Mouse (Mus musculus) brain, adult 2 months (tissue): ENCODE results near the gene Cel.

Experiments used
- DNase-seq: peaks from one replicate; pipeline ENCODE4 v3.0.0; 2011; ENCODE audit warnings: low read depth, low spot score

Cel gene

DNA sequence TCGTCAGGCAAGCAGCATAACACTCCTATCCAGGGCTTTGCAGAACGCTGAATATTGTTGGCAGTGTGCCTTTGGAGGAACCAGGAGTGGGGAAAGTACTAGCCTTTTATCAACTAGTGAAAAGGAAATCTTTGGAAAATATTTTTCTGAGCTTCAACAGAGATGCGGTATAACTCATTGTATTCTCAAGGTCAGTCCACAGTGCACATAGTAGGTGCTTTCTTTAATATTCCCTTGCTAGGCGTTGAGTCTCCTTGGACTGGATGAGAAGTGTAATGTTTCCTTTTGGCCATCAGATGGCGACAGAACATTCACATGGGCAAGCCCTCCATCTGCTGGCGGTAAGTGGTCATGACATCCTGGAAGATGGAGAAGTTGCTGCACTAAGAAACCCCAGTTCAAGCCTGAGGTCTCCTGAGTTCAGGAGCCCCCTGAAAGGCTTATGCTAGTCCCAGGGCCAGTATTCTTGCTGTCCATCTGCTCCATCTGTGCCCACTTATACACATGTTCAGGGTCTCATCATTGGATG is 21.9 kb upstream of the Cel start:
- DNase-seq, result peak; percentile 93

DNA sequence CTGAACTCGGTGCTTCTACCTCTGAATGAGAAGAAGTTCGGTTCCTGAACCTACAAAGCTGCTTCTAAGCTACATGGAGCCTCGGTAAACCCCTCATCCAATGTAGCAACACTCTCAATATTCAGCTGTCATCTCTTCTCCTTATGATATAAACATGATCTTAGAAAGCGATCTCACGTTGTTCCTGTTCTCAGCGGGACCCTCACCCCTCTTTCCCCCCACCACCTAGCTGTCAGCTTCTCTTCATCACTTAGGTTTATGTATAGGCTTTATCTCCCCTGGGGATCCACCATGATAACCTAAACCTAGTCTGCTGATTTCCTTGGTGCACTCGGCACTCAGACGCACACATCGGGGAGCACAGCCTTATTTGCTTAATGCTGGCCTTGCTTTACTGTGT is 20.4 kb upstream of the Cel start, which contains the start of gene Gtf3c5:
Gene Gtf3c5, minus strand, starts transcription at position 101 of the 400 bp plus-strand sequence.
- DNase-seq, result no peak

DNA sequence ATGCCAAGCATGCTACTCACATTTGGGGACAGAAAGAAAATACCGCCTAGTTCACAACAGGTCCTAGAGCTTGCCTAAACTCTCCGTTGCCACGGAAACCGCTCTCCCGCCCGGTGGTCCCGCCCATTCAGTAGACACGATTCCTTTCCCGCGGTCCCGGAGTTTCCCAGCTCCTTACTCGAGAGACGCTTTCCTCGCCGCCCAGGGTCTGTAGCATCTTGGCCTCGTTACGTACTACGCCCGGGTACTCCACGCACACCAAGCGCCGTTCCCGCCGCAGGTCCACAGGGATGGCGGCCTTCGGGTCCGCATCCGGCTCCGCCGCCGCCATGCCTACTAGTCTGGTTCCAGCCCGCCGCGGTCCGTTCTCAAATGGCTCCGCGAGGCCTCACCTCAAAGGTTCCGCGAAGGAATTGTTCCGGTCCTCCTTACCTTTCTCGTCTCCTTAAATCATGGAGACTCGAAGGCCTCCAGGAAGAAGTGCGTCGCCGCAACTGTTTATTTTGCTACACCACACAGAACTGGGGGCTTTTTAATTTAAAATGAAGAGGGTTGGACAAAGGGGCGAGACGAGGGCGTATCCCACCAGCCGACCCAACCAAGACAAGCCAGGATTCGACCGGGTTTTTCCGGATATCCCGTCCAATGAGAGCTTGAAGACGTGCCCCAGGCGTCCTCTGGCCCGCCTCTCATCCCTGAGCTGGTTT is 19.6 kb upstream of the Cel start:
- DNase-seq, result peak; percentile 97

DNA sequence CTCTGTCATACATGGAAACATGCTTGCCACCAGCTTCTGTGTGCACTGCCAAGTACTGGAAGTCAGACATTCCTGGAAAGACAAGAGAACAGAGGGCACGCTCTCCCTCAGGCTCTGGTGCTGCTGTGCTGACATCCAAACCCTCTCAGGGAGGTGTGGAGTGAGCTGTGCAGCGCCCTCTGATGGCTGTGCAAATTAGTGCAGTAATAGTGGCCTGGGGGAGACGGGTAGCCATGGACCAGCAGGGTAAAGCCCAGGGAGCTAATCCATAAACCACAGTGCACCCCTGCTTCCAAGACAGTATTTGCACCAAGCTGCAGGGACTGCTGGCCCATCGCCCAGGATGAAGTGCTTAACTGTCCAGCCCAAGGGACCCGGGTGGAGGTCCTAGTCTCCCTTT is 14.8 kb upstream of the Cel start:
- DNase-seq, result peak; percentile 17

DNA sequence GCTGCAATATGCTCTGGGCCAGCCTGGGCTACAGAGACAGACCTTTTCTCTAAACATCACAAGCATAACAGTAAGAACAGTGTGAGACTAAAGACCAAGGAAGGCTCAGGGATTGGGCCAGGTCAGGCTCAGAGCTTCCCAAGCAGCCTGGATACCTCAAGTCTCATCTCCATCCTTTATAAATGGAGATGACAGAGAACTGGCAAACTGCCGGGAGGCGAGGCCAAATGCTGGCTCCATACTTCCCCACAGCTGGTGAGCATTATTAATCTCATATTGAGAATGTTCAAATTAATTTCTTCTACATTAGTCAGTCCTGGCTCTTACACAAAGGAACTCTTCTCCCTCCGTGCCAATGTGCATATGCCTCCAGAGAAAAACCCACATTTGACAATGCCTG is 13.6 kb upstream of the Cel start:
- peak; percentile 22 for DNase-seq

DNA sequence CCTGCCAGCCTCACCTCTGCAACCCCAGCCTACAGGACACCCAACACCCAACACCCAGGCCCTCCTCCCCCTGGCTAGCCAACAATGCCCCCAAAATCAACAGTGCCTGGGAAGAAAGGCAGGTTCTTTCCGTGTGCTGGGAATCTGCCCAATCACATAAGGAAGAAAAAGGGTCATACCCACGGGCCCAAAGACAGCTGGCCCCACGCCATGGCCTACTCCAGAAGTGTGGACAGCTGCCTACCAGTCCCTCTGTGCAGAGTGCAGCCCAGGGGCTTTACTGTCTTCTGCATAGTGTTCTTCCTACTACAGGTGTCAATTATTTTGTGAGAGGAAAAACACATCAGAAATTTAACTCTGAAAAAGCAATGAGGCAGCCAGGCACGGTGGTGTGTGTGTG is 12.1 kb upstream of the Cel start:
- DNase-seq, result no peak

DNA sequence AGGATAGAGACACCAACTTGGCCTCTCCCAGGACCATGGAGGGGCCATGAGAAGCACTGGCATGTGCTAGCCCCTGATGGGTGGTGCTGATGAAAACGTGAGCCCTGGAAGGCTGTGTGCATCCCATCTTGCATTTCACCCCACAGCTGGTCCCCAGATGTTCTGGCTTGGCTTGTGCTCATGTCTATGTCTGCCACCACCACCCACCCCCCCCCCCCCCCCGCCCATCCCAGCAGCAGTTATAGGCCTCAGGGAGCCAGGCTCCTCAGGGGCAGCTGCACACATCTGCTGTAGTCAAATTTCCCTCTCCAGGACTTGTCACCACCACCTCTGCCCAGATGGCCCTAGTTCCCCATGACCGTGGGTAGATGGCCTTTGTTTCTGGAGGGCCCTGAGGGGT is 6.7 kb upstream of the Cel start:
- no peak for DNase-seq

DNA sequence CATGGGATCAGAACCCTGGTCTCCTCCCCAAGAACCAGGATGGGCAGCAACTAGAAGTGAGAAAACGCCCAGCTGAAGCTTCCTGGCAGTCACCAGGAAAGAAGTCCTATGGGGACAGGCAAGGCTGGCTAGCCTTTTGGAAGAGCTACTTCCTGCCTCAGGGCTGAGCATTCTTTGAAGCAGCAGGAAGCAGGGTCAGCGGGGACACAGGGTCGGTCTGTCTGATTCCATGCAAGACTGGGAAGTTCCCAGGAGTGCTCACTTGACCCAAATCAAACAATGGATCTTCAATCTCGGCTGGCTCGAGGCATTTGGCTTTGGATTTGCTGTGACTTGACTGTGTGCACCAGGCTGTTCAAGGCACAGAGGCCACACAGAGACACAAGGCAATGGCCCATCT is 3.3 kb upstream of the Cel start:
- peak; percentile 48 for DNase-seq

DNA sequence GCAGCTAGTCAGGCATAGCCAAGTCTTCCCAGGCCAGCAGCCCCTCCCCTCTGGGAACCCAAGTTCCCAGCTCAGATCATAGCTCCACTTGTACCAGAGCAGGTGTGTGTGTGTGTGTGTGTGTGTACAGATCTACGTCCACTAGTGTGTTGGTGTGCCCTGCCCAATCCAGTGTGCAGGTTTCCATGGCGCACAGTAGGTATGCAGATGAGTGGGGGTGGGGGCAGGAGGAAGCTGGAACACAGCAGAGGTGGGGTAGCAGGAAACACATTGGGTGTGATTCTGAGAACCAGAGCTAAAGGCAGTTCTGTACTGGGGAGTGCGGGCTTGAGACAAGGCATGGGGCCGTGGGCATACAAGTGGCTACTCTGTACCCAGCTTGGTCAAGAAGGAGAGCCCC is 1.2 kb upstream of the Cel start:
- no peak for DNase-seq

DNA sequence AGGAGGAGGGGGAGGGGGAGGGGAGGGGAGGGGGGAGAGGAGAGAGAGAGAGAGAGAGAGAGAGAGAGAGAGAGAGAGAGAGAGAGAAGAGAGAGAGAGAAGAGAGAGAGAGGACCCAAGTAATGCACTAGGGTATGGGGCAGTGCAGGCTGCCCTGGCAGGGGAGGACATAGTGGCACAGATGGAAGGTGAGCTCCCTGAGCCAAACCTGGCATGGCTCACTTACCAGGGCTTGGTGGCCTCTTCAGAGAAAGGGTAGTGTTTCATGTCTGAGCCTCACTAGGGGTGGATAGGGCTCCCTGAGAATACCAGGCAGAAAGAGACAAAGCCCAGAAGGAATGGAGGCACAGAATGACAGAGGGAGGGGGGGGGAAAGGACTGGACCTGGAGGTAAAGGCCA is 627 bp upstream of the Cel start:
- no peak for DNase-seq

DNA sequence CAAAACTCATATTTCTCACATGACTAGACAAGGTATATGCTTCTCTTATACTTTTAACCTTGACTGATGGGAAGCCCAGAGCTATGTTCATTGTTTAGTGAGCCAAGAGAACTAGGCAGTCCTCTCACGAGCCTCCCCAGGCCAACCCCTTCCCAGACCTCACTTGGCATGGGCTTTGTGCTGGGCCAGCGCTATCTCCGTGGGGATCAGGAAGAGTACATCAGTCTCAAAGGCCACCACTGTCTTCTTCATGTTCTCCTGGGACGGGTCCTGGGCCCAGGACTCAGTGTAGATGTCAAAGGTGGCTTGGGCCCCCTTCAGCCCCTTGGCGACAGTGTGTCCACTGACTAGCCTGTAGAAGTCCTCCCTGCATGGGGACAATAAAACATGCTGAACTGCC is 5.8 kb downstream of the Cel start:
- DNase-seq, result no peak

DNA sequence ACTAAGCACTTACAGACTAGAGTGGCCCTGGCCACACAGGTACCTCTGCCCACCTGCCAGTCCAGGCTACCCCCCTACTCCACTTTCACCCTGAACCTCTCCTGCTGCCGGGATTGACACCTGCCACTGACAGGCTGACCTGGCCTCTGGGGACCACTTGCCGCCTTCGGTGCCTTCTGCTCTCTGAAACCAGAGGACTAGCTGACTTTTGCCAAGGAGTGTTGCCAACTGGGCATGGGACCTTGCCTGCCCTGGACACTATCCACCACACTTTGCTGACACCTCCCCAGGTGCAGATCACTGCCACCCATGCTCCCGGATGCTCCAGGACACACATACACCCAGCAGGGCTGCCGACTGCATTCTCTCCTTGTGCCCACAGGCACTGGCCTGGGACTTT is 10.9 kb downstream of the Cel start:
- no peak for DNase-seq

DNA sequence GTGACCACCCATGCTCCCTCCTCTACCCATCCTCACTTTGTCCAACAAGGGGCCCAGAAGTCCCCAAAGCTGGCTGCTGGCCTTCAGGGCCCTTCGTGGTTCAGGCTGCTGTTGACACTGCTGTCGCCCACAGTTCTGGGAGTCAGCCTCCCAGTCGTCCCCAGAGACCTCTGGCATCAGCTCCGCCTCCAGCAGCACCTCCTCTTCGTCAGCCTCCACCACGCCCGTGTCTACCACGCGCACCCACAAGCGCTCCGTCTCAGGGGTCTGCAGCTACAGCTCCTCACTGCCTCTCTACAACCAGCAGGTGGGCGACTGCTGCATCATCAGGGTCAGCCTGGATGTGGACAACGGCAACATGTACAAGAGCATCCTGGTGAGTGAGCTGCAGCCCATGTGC is 14.0 kb downstream of the Cel start:
- DNase-seq, result no peak

DNA sequence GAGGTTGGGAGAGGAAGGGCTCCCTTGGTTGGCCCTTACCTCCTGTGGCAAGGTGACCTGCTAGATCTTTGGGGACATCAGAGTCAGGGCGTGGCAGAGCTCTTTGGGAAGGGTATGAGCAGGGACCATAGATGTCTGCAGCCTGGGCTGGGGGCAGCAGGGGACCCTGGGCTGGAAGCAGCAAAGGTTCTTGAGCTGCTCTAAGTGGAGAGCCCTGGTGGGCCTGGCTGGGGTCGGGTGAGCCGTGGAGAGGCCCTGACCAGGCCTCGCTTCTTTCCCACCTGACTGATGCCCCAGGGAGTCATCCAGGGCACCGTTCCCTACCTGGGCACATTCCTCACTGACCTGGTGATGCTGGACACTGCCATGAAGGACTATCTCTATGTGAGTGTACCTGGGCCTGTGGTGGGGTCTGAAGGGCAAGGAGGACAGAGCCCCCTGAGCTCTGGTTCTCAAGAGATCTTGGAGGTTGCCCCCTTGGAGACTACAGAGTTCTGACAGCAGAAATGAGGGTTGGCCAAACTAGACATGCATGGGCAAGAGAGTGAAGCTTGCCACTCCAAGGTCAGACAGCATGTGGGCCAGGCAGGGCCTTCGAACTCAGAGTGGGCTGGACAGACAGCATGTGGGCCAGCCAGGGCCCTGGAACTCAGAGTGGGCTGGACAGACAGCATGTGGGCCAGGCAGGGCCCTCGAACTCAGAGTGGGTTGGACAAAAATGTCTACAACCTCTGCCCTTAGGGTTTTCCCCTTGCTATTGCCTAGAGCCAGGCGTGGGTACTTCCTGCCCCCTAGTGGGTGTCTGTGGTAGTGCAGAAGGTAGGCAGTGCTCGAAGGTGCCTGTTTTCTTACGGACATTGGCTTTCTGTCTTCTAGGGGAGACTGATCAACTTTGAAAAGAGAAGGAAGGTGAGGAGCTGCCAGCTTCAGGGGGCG is 15.7 kb downstream of the Cel start:
- DNase-seq, result peak; percentile 89

DNA sequence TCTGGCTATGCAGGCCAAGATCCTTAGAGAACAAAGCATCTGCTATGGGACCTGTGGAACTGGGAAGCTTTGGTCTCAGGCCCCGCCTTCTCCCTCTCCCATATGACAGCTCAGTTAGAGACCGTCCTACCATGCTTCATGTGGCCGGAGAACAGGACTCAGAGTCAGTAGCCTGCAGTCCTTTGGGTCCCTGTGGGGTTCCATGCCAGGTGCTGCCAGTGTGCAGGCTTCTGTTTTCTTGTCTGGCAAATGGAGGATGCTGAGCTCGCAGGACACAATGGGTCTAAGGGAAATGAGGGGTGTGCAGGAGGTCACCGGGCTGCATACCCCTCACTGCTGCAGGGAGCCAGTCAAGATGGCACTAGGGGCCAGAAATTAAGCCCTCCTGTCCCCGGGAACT is 16.6 kb downstream of the Cel start:
- peak; percentile 41 for DNase-seq

DNA sequence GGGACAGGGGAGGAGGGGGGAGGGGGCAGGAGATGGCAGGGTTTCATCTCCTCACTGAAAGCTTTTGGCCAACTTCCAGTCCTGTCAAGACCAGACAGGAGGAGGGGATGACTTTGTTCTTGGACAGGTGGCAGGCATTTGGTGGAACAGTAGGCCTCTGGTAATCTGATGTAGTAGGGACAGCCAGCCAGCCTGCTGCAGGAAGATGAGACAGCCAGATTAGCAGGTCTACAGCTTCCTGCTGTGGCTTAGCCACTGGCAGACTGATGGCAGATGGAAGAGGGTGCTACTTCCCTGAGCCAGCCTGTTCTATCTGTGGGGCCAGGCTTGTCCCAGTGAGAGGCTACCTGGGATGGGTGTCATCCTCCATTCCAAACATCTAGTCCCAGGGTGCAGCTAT is 17.2 kb downstream of the Cel start:
- peak; percentile 88 for DNase-seq

DNA sequence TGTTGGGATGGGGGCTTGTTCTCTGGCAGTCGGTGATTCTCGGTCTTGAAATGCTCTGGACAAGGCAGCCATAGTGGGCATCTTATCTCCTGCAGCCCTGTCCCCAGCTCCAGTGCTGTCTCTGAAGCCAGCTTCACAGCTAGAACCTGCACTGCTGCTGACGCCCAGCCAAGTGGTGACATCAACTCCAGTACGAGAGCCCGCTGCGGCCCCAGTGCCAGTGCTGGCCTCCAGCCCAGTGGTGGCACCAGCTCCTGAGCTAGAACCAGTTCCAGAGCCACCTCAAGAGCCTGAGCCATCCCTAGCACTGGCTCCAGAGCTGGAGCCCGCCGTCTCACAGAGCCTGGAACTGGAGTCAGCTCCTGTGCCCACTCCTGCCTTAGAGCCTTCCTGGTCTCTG is 19.3 kb downstream of the Cel start:
- peak; percentile 94 for DNase-seq

DNA sequence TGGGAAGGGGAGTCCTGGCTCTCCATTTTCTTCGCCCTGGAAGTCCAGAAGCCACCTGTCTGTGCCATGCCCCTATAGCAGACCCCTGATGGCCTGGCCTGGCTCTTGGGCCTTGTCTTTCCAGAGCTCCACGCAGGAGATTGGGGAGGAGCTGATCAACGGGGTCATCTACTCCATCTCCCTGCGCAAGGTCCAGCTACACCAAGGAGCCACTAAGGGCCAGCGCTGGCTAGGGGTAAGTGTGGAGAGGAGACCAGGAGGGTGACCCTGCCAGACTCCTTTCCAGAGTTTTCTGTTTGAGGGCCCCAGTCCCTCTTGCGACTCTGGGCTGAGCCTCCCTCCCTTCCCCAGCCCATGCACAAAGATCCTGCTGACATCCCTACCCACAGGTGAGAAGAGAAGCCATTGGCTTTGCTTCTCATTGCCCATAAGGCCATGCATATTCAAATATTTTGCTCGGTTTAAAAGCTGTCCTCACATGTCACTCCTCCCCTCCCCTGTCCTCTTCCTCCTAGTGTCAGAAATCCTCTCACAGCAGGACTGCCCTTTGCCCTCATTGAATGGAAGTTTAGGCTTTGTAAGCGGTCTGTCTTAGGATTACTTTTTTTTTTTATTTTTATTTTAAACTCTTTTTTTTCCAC is 22.5 kb downstream of the Cel start:
- no peak for DNase-seq

DNA sequence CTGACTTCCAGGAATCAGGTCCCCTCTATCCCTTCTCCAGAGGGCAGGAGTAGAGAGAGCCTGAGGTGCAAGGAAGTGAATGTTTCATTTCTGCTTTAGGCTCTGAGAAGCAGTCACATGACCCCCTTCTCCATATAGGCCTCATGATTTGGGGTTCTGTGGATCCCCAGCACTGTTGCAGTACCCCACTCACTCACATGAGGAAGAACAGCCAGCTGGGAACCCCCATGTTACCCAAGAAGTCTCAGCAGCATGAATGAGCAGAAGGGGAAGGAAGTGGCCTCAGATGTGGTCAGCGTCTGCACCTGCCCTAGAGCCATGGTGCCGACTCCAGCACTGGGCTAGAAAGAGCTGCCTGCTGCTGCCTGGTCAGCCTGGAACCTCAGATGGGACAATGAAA is 23.3 kb downstream of the Cel start:
- DNase-seq, result peak; percentile 41

DNA sequence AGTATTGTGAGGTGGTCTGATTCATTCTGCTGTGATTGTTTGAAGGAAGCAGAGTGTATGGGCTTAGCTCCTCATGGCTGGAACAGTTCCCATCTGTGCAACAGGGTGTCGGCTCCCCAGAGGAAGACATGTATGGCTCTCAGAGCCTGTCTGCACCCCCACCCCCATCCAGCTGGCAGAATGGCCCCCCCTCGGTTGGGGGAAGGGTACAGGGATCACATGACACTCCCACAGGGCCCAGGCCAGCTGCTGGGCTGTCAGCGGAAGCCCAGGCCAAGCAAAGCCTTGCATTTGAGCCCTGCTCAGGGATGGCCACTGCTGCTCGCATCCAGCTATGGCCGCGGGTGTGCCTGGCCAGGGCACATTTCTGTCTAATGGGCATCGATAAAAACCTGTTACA is 24.0 kb downstream of the Cel start:
- peak; percentile 90 for DNase-seq

DNA sequence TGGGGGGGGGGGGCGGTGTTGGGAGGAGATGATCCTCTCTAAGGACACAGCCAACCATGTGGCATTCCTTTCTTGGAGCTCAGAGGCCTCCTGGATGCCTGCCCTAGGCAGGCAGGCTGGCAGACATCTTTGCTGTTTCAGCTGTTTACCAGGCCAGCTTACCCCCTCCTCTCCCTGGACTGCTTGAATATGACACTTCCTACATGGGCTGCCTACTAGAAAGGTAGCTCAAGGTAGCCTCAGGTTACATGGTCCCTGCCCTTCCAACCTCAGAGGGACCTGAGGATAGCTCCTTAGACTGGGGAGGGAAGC is 24.4 kb downstream of the Cel start:
- DNase-seq, result peak; percentile 82
